Mouse (Mus musculus) heart, adult 2 months (tissue): Measurements from ENCODE around the gene Ehd2. TPM values are rescaled to one million over a fixed set of nuclear protein-coding genes. Genes with fewer than 3 reads are reported as not detected.
A peak's percentile ranks its signal among the peaks of the same experiment; 100 is the strongest.

ENCODE experiments used
- DNase-seq, 2 experiments: peaks; one replicate each; pipeline ENCODE4 v3.0.0; 2021
- H3K27ac ChIP-seq: fragments of 200-600 bp; 2 replicates; pipeline ENCODE4 v1.8.1; 2022
- H3K27me3 ChIP-seq: fragments of 200-500 bp; 2 replicates; pipeline ENCODE4 v1.6.1; 2012; ENCODE audit warnings: mild to moderate bottlenecking, low read length, inconsistent platforms, mixed read lengths; ENCODE audit not compliant: control insufficient read depth, insufficient read depth
- H3K36me3 ChIP-seq: fragments of 200-500 bp; 2 replicates; pipeline ENCODE4 v1.6.1; 2012; ENCODE audit warnings: low read length, inconsistent platforms; ENCODE audit not compliant: control insufficient read depth, insufficient read depth
- H3K4me1 ChIP-seq: fragments of 200-500 bp; 2 replicates; pipeline ENCODE4 v1.6.1; 2011; ENCODE audit warnings: low read length; ENCODE audit not compliant: control insufficient read depth, insufficient read depth
- H3K4me3 ChIP-seq: fragments of 200-600 bp; 2 replicates; pipeline ENCODE4 v1.8.1; 2022
- H3K79me2 ChIP-seq: fragments of 200-500 bp; replicated peaks from 2 replicates; pipeline ENCODE4 v1.6.1; 2012; ENCODE audit warnings: mild to moderate bottlenecking, inconsistent platforms, low read length, moderate library complexity, mixed read lengths; ENCODE audit not compliant: control insufficient read depth, insufficient read depth
- H3K9ac ChIP-seq: fragments of 200-500 bp; 2 replicates; pipeline ENCODE4 v1.6.1; 2012; ENCODE audit warnings: low read depth, mild to moderate bottlenecking, control low read depth, inconsistent platforms, low read length, mixed read lengths
- CTCF ChIP-seq: fragments of 200-600 bp; IDR thresholded peaks from 2 replicates; pipeline ENCODE4 v1.8.1; 2022; ENCODE audit warnings: antibody characterized with exemption, mild to moderate bottlenecking, moderate library complexity
- EP300 ChIP-seq: fragments of 200-500 bp; IDR thresholded peaks from 2 replicates; pipeline ENCODE4 v1.6.1; 2011; ENCODE audit warnings: low read depth, low read length, control low read depth; ENCODE audit not compliant: insufficient read depth
- POLR2A ChIP-seq: fragments of 200-500 bp; IDR thresholded peaks from 2 replicates; pipeline ENCODE4 v1.6.1; 2011; ENCODE audit warnings: mild to moderate bottlenecking, low read depth, low read length, control low read depth; ENCODE audit not compliant: insufficient read depth
- WGBS: fragments of 180-500 bp; shearing (Covaris S2); methylation state at CpG from one replicate; pipeline ENCODE4 v1.1.7; 2018; 5-methylcytosine and 5-hydroxymethylcytosine counted together
- intact Hi-C: fragments of 180-260 bp; cut with DNase I; formaldehyde crosslinking; loops from one replicate; pipeline ENCODE4 v1.15.1; 2025
- polyA plus RNA-seq: library from polyadenylated mRNA; depleted of rRNA; stranded (reverse); fragments of >200 nt; gene quantifications from 2 replicates; pipeline ENCODE4 v1.2.3, GENCODE M21; 2012
- total RNA-seq, 2 experiments: library from RNA; stranded (reverse); gene quantifications; 2 replicates each; pipeline ENCODE4 v1.2.3; 2021

The Ehd2 gene
- total and polyA plus RNA-seq, 3 experiments: 76.8 to 91.3 (median 81.9) TPM

DNA sequence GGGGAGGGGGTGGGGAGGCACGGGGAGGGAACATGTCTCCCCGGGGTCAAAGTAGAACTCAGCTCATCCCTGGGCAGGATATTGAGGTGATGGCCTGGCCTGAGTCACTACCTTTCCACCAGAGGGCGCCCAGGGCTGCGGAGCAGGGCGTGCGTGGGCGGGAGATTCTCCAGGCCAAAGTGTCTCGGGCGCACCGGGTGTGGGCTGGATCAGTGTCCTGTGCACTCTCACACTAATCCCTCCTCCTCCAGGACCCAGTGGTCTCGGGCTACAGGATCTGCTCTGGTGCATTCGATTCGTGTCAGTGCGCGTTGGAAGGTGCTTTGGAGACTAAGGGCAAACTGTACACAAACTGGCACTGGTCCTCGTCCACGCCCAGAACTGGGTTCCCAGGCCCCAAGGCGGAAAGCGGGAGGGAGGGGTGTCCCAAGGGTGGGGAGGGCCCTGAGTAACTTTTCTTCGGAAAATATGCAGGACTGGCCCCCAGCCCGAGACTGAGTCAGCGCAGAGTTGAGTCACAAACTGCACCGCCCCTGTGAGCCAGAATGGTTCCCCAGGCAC lies 18.9 kb downstream of the Ehd2 start:
- H3K4me1 ChIP-seq: peaks cover 22% of the 10 kb centered on the region
- intact Hi-C loops: loop anchor here (1.0 to 10.0 kb wide), 3 partner anchors 14 to 336 kb away; partner anchors contain the start of genes Ccdc9 and Ehd2
- H3K27ac ChIP-seq: peak overlapping the region; percentile 81
- TF ChIP-seq CTCF: peak; percentile 95
- TF ChIP-seq EP300: peak; percentile 95
- peak; percentile 88 for TF ChIP-seq POLR2A
- peaks cover 32% of the 10 kb centered on the region for H3K36me3 ChIP-seq
- peak overlapping the region; percentile 18 for H3K9ac ChIP-seq
- DNase-seq: peak; percentile 93 to 94
- no peaks in the 10 kb centered on the region for H3K27me3 ChIP-seq
- H3K79me2 ChIP-seq: no peaks in the 10 kb centered on the region; the same call in none of the 2 replicates
- under 1% methylated on average over 23 of the region's 23 CpGs for WGBS
- H3K4me3 ChIP-seq: peak overlapping the region; percentile 23

DNA sequence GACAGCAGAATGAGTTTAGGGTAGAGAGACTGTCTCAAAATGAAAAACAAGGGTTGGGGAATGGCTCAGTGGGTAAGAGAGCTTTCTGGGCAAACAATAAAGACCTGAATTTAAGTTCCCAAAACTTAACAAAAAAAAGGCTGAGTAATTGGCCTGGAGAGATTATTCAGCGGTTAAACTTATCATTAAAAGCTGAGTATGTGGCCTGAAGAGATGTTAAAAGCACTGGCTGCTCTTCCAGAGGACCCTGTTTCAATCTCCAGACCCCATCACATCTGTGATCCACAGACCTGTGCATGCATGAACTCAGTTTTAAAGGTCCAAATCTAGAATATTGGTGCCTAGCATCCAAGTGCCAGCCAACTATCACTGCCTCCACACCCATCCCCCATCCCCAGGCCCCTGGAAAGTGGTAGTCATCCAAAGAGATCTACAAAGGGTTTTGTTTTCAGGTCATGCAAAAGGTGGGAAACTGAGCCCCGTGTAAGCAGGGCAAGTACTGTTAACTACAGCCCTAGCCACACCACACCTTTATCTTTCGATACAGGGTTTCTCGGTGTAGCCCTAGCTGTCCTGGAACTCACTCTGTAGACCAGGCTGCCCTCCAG lies 19.6 kb downstream of the Ehd2 start:
- Histone ChIP-seq H3K9ac (peak overlapping the region; percentile 11; the same call in 1 of the 2 replicates), H3K4me1 (peaks cover 21% of the 10 kb centered on the region), H3K36me3 (peaks cover 25% of the 10 kb centered on the region), H3K4me3 (no peak overlapping the region), H3K27me3 (no peaks in the 10 kb centered on the region), H3K27ac (peak overlapping the region; percentile 81), H3K79me2 (no peaks in the 10 kb centered on the region; the same call in none of the 2 replicates)
- WGBS: 32% methylated on average over 4 of the region's 4 CpGs
- TF ChIP-seq POLR2A: peak; percentile 20; the same call in 1 of the 2 replicates
- no peak for TF ChIP-seq EP300
- intact Hi-C loops: loop anchor here (1.0 to 10.0 kb wide), 3 partner anchors 15 to 337 kb away; partner anchors contain the start of genes Ccdc9 and Ehd2
- DNase-seq: no peak

DNA sequence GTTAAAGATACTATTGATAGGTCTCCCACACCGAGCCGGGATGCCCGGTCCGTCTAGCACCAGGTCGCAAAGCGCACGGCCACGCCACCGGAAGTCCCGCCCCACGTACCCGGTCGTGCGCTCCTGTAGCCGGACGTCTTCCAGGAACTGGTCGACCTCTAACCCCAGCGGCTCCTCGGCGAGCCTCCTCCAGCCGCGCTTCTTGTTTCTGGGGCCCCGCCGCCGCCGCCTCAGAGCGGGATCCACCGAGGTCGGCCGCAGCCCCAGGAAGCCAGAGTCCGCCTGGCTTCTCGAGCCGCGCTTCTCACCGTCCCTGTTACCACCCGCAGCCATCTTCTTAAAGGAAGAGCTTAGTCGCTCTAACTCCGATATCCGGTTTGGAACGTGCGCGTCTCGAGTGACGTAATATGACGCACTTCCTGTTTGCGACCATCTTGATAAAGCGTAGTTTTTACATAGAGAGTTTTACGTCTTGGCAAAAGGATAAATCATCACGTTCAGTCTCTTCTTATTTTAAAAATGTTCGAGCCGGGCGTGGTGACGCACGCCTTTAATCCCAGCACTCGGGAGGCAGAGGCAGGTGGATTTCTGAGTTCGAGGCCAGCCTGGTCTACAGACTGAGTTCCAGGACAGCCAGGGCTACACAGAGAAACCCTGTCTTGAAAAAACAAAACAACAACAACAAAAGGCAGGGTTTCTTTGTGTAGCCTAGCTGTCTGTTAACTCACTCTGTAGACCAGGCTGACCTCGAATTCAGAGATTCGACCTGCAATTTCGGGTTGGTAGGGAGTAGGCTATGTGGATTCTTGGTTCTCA lies 21.4 kb downstream of the Ehd2 start, which contains the start of gene Nop53:
TSS of gene Nop53 (minus strand) at position 354 of the 816 bp plus-strand sequence.
- intact Hi-C loops: loop anchor here (1.0 to 10.0 kb wide), 2 partner anchors 9 to 339 kb away; partner anchors contain the start of gene Ccdc9
- 2% methylated on average over 59 of the region's 59 CpGs for WGBS
- H3K36me3 ChIP-seq: peaks cover 18% of the 10 kb centered on the region

DNA sequence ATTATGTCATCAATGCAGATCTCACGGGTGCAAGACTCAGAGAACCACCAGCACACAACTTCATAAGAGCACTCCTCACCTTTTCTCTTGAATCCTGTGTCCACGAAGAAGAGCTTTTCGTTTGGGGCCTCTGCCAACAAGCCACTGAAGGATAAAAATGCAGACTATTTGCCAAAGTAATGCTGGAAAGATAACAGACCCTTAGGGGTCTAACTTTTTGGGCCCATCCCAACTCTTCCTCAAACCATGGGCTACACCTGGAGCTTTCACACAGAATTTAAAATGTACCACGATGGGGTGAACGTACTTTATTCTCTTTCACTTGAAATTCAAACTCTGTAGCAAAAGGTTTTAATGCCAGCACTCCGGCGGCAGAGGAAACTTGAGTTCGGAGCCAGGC lies 22.2 kb downstream of the Ehd2 start:
- H3K79me2 ChIP-seq: no peaks in the 10 kb centered on the region; the same call in none of the 2 replicates
- H3K36me3 ChIP-seq: peaks cover 18% of the 10 kb centered on the region
- intact Hi-C loops: loop anchor here (1.0 to 10.0 kb wide), 2 partner anchors 8 to 340 kb away; partner anchors contain the start of gene Ccdc9
- peaks cover 17% of the 10 kb centered on the region for H3K4me1 ChIP-seq
- H3K27ac ChIP-seq: peak overlapping the region; percentile 98
- no peak for TF ChIP-seq POLR2A
- TF ChIP-seq CTCF: no peak
- TF ChIP-seq EP300: no peak
- H3K9ac ChIP-seq: peak overlapping the region; percentile 22; the same call in 1 of the 2 replicates
- peak overlapping the region; percentile 94 for H3K4me3 ChIP-seq
- WGBS: 2% methylated on average over 8 of the region's 8 CpGs
- DNase-seq: no peak
- no peaks in the 10 kb centered on the region for H3K27me3 ChIP-seq

More for the DNA sequence above, 21.4 kb downstream of the Ehd2 start, which contains the start of gene Nop53:
- Histone ChIP-seq H3K4me3 (peak within 1 kb of the TSS; percentile 94), H3K27me3 (no peaks in the 10 kb centered on the region), H3K4me1 (peaks cover 17% of the 10 kb centered on the region), H3K27ac (peak within 1 kb of the TSS; percentile 98), H3K9ac (peak within 1 kb of the TSS; percentile 76), H3K79me2 (no peaks in the 10 kb centered on the region; the same call in none of the 2 replicates)
- no peak for TF ChIP-seq CTCF
- TF ChIP-seq POLR2A: peak; percentile 85
- 0 out of 2 replicates have a peak, but pooled peaks have one; percentile 23 for TF ChIP-seq EP300
- peak; percentile 94 to 95 for DNase-seq

DNA sequence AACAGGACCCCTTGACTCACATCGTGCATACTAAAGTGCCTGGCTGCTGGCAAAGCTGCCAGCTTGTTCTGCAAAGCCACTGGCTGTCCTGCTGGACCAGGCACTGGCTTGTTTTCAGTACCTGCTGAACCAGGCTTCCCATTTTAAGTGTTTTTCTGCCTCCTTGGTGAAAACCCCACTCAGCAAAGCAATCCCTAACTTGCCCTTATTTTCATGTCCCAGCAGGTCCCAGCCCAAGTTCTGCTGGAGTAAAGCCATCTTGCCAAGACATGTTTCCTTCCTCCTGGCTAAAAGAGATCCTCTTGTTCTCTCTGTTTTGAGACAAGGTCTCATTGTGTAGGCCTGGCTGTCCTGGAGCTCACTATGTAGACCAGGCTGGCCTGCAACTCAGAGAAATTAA lies 23.1 kb downstream of the Ehd2 start:
- WGBS: 85% methylated on average over 1 of the region's 1 CpGs
- peaks cover 12% of the 10 kb centered on the region for H3K4me1 ChIP-seq
- peaks cover 11% of the 10 kb centered on the region for H3K36me3 ChIP-seq
- no peak overlapping the region; the same call in 1 of the 2 replicates for H3K4me3 ChIP-seq
- H3K9ac ChIP-seq: no peak overlapping the region
- TF ChIP-seq EP300: no peak
- no peak overlapping the region for H3K27ac ChIP-seq
- intact Hi-C loops: loop anchor here (10.0 kb wide), 1 partner anchor 340 kb away; the partner anchor contains the start of gene Ccdc9
- DNase-seq: no peak
- H3K79me2 ChIP-seq: no peaks in the 10 kb centered on the region; the same call in none of the 2 replicates
- no peaks in the 10 kb centered on the region for H3K27me3 ChIP-seq
